Mouse (Mus musculus) lung, postnatal 14 days (tissue): Measurements from ENCODE around the gene Hist1h3d.
A peak's percentile ranks its signal among the peaks of the same experiment; 100 is the strongest.
"Not testable (repeated sequence)": the region's sequence is repeated elsewhere in the genome, so short reads cannot be mapped to it uniquely, and the experiment has no call there.

Experiments
- DNase-seq: peaks from one replicate; pipeline ENCODE4 v3.0.0; 2021

The Hist1h3d gene

GRCm38 (mm10) chr13:23575271-23575851 is at the start of gene Hist1h3d:
Hist1h3d (plus strand) TSS chr13:23575763.
- DNase-seq = peak; percentile 36

DNA sequence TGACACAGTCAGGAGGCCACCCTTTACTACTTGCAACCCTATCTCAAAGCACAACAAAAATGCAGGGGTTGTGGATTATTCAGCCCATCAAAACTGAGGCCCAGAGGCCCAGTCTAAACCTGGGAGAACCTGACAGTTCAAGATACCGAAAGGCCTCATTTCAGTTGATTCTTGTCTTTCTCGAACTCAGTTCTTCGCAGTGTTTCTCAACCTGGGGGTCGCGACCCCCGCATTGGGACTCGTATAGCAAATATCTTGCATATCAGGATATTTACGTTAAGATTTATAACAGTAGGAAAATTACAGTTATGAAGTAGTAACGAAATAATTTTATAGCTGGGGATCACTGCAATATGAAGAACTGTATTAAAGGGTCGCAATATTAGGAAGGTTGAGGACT is 49.7 kb upstream of the Hist1h3d start:
- no peak for DNase-seq

- peak; percentile 96 for DNase-seq
Observed at GRCm38 (mm10) chr13:23526312-23526711, 49.3 kb upstream of the Hist1h3d start.

DNA sequence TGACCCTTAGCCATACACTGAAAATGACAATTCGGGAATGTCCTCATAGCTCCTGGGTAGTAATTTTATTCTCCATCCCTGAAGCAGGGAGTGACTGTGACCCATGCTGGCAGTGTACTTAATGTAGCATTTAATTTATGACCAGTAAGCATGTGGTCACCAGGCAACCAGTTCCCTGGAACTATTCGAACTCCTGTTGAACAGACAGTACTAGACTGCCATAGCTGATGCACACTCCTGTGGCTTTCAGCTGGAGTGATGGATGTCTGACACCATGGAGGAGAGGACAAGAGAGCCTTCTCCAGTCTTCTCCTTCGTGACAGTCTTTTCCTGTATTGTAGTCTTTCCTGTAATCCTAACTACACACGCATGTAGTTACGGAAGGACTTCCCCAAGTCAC is 46.6 kb upstream of the Hist1h3d start:
- DNase-seq = no peak

GRCm38 (mm10) chr13:23529480-23530165 is 45.9 kb upstream of the Hist1h3d start:
- DNase-seq = no peak

- peak; percentile 70 for DNase-seq
Observed at GRCm38 (mm10) chr13:23530181-23530900, 45.2 kb upstream of the Hist1h3d start.

- peak; percentile 97 for DNase-seq
Observed at GRCm38 (mm10) chr13:23530901-23531875, 44.4 kb upstream of the Hist1h3d start, which contains the start of gene Hist1h4h. Hist1h4h (plus strand) TSS chr13:23531050.

- DNase-seq = no peak
Observed at GRCm38 (mm10) chr13:23532262-23533075, 43.1 kb upstream of the Hist1h3d start.

- peak; percentile 68 for DNase-seq
Observed at GRCm38 (mm10) chr13:23533560-23534367, 41.8 kb upstream of the Hist1h3d start, which contains the start of gene Hist1h2af. Hist1h2af (plus strand) TSS chr13:23533906.

DNA sequence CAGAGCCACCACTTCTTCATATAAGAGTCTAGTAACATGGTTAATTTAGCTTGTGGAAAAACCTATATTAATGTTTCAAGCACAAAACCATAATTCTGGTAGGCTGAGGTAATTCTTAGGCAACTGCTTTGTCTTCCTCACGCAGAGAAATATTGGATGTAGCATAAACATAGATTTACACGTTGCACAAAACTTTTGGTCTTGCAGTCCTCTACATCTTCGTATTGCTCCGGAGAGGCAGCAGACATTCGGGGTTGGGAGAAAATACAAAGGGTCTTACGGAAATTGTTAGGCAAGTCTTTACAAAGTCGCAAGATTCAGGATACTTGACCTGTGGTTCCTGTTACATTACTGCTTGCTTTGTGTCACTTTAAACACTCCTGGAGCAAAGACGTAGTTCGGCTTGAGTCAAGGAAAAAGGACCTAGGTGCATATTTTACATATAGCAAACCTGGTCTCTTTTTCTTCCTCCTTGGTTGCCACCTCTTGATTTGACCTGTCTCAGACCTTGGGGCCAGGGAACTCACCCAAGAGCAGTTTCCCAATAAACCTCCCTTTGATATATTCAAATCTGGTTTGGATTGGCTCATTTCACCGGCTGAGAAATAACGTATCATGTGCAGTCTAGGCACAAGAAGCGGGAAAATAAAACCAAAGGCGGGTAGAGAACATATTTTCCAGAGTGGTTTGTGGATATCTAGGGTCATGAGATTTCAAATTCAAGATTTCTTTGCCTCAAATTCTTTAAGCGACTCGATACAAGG is 41.0 kb upstream of the Hist1h3d start:
- DNase-seq = no peak

DNA sequence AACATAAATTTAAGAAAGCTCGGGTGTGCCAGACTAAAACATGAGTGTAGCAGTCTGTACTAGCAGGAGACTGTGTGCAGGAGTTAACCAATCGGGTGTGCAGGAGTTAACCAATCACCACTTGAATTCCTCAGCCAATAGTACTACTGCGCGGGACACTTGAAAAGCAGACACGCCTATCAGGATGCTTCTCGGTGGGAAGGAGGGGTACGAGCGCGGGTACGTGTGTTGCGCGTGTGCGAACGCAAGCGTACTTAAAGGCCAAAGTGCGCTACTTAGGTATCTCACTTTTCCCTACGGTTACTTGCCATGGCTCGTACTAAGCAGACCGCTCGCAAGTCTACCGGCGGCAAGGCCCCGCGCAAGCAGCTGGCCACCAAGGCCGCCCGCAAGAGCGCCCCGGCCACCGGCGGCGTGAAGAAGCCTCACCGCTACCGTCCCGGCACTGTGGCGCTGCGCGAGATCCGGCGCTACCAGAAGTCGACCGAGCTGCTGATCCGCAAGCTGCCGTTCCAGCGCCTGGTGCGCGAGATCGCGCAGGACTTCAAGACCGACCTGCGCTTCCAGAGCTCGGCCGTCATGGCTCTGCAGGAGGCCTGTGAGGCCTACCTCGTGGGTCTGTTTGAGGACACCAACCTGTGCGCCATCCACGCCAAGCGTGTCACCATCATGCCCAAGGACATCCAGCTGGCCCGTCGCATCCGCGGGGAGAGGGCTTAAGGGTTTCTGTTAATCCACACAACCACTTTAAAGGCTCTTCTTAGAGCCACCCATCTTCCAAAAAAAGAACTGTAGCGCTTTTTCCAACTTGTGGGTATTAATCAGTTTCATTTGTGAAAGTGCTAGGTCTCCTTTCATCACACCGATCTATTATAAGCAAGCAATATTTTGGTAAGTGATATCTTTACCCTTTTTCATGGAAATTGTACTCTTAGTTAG is 40.2 kb upstream of the Hist1h3d start, which contains the start of gene Hist1h3g:
TSS of gene Hist1h3g (plus strand) at position 286 of the 939 bp plus-strand sequence.
- DNase-seq = peak; percentile 88

- DNase-seq = no peak
Observed at GRCm38 (mm10) chr13:23536076-23536822, 39.3 kb upstream of the Hist1h3d start.

DNA sequence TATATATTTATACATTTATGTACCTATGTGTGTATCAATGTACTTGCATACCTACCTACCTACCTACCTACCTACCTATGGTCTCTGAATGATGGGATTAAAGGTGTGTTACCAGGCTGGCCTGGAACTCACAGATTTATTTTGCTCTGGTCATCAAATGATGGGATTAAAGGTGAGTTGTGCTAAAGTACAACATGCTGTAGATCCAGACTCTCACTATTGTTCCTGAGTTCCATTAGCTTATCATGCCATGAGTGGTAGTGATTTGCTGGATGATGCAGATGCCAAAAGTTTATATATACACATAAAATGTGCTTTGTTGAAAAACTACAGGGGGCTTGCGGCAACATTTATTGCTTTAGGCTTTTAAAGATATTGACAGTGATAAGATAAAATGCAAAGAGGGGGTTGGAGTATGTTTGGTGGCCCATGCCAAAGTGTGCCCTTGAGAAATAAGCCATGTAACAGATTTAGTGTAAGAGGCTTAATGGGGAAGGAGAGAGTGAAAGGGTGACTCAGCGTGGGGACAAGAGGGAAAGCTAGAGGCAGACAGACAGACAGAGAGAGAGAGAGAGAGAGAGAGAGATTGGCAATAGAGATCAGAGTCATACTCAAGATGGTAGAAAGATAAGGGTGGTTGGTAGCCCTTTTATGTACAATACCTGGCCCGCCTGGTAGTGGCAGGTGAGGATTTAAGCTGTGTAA is 38.4 kb upstream of the Hist1h3d start:
- DNase-seq = no peak

DNA sequence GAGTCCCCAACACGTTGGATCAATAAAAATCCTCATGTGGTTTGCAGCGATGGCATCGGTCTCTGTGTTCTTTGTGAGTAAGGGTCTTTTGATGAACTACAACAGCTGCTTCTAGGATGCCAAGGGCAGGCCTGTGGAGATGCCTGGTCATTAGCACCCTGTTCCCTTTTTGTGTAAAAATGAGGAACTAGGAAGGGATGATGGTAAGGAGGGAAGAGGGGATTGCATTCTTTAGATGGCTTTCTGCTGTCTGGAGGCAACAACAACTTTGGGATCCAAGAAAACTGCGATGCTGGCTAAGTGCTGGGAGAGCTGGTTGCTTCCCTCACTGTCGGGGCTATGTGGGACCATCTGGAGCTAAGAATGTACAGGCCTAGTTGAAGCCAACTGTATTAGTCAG is 37.3 kb upstream of the Hist1h3d start:
- no peak for DNase-seq

DNA sequence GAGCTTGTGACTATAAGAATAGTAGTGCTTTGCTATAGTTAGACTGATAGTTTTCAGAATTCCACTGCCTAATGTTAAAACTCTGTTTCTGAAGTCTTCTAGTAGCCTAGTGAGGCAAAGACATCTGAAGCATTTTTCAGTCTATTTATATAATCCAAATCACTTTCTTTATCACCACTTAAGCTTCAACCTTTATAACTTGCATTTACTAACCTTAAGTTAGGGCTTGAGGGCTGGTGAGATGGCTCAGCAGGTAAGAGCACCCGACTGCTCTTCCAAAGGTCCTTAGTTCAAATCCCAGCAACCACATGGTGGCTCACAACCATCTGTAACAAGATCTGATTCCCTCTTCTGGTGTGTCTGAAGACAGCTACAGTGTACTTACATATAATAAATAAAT is 35.7 kb upstream of the Hist1h3d start:
- not testable (repeated sequence) for DNase-seq

DNA sequence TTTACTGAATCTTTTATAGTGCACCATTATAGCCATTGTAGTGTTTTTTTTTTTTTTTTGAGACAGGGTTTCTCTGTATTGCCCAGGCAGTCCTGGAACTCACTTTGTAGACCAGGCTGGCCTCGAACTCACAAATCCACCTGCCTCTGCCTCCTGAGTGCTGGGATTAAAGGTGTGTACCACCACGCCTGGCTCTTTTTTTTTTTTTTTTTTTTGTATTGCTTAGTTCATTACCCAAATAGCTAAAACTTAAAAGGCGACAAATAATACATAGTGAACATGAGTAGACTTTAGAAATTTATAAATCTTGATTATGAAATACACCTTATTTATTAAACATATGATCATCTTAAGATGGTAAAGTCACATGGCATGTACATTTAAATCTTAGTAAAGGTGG is 34.1 kb upstream of the Hist1h3d start:
- no peak for DNase-seq
